Mouse (Mus musculus) CH12.LX (cell line): ENCODE measurements around the gene Dner. TPM values are rescaled to one million over a fixed set of nuclear protein-coding genes. Genes with fewer than 3 reads are reported as not detected.
"Not testable (repeated sequence)": the region's sequence is repeated elsewhere in the genome, so short reads cannot be mapped to it uniquely, and the experiment has no call there.

Source experiments
- DNase-seq: peaks from one replicate; pipeline ENCODE4 v3.0.0-alpha.2; 2013; ENCODE audit errors: extremely low read depth
- H3K27ac ChIP-seq: 2 replicates; pipeline ENCODE4 v1.5.1; 2012; ENCODE audit warnings: low read depth, mild to moderate bottlenecking, control low read depth, moderate library complexity; ENCODE audit not compliant: insufficient read depth
- H3K27me3 ChIP-seq: replicated peaks from 2 replicates; pipeline ENCODE3; 2012; ENCODE audit warnings: inconsistent platforms
- H3K36me3 ChIP-seq, 2 experiments: replicated peaks in 1 of 2; 2 replicates each; pipeline versions ENCODE3 to v1.6.1; 2012; ENCODE audit warnings: inconsistent platforms in 1 of 2, low read length in 1 of 2, mild to moderate bottlenecking in 1 of 2, mixed read lengths in 1 of 2, moderate library complexity in 1 of 2; ENCODE audit not compliant: control insufficient read depth in 1 of 2, insufficient read depth in 1 of 2
- H3K4me1 ChIP-seq, 2 experiments: 2 replicates each; pipeline ENCODE4 v1.6.1; 2012; ENCODE audit warnings: inconsistent platforms in 1 of 2, moderate library complexity in 1 of 2; ENCODE audit not compliant: insufficient read depth in 2 of 2, control insufficient read depth in 1 of 2
- H3K4me2 ChIP-seq: 2 replicates; pipeline ENCODE4 v1.6.1; 2012; ENCODE audit warnings: low read depth, mild to moderate bottlenecking, control low read depth; ENCODE audit not compliant: poor library complexity, insufficient read depth, severe bottlenecking
- H3K4me3 ChIP-seq, 3 experiments: fragments of 150-350 bp in 1 of 3; sonication (generic) in 1 of 3; replicated peaks in 1 of 3; 2 replicates each; pipeline versions ENCODE3 to v1.5.1; 2011 to 2012; ENCODE audit warnings: low read depth in 2 of 3, low read length in 2 of 3, mild to moderate bottlenecking in 2 of 3, moderate library complexity in 2 of 3, control low read depth in 1 of 3, improper control_type of control experiment in 1 of 3, inconsistent platforms in 1 of 3, mixed read lengths in 1 of 3; ENCODE audit not compliant: poor library complexity in 1 of 3
- H3K79me2 ChIP-seq: replicated peaks from 2 replicates; pipeline ENCODE4 v1.6.1; 2012; ENCODE audit warnings: mild to moderate bottlenecking, moderate library complexity; ENCODE audit not compliant: control insufficient read depth, poor library complexity, insufficient read depth, severe bottlenecking; ENCODE audit errors: extremely low read depth
- H3K9ac ChIP-seq: 2 replicates; pipeline ENCODE4 v1.6.1; 2012; ENCODE audit warnings: low read depth, mild to moderate bottlenecking, control low read depth, moderate library complexity; ENCODE audit not compliant: insufficient read depth
- H3K9me3 ChIP-seq: replicated peaks from 2 replicates; pipeline ENCODE3; 2012; ENCODE audit warnings: low read length, inconsistent platforms, mixed read lengths
- CTCF ChIP-seq, 2 experiments: IDR thresholded peaks in 1 of 2; conservative IDR thresholded peaks in 1 of 2; 2 replicates each; pipeline ENCODE4 v1.5.1; 2011 to 2012; ENCODE audit warnings: low read depth in 2 of 2, low read length in 2 of 2, improper control_type of control experiment in 1 of 2, inconsistent platforms in 1 of 2, mild to moderate bottlenecking in 1 of 2, moderate library complexity in 1 of 2
- JUND ChIP-seq: conservative IDR thresholded peaks from 2 replicates; pipeline ENCODE4 v1.6.1; 2011; ENCODE audit warnings: low read depth, low read length, improper control_type of control experiment
- KAT2A ChIP-seq: IDR thresholded peaks from 2 replicates; pipeline ENCODE4 v1.6.1; 2012; ENCODE audit warnings: low read length, improper control_type of control experiment, inconsistent platforms; ENCODE audit not compliant: insufficient replicate concordance
- MAX ChIP-seq: IDR thresholded peaks from 2 replicates; pipeline ENCODE4 v1.6.1; 2011; ENCODE audit warnings: low read length, improper control_type of control experiment
- MAZ ChIP-seq: IDR thresholded peaks from 2 replicates; pipeline ENCODE4 v1.6.1; 2012; ENCODE audit warnings: low read depth, mild to moderate bottlenecking, inconsistent platforms, low read length, improper control_type of control experiment, moderate library complexity
- MYC ChIP-seq: IDR thresholded peaks from 2 replicates; pipeline ENCODE4 v1.6.1; 2011; ENCODE audit warnings: low read depth, mild to moderate bottlenecking, improper control_type of control experiment, low read length
- PAX5 ChIP-seq: IDR thresholded peaks from 2 replicates; pipeline ENCODE4 v1.6.1; 2012; ENCODE audit warnings: low read length, inconsistent platforms, mixed read lengths
- POLR2AphosphoS2 ChIP-seq: IDR thresholded peaks from 2 replicates; pipeline ENCODE4 v1.6.1; 2011; ENCODE audit warnings: low read depth, low read length, improper control_type of control experiment
- RCOR1 ChIP-seq: conservative IDR thresholded peaks from 2 replicates; pipeline ENCODE4 v1.6.1; 2012; ENCODE audit warnings: low read depth, mild to moderate bottlenecking, inconsistent platforms, low read length, improper control_type of control experiment
- ZC3H11A ChIP-seq: IDR thresholded peaks from 2 replicates; pipeline ENCODE4 v1.6.1; 2012; ENCODE audit warnings: low read depth, mild to moderate bottlenecking, inconsistent platforms, low read length, improper control_type of control experiment
- dilution Hi-C: fragments of 300-500 bp; cut with MboI; formaldehyde crosslinking; loops from 2 replicates; pipeline ENCODE4 v1.14.3; 2020; ENCODE audit warnings: low sequenced_read_pairs; ENCODE audit not compliant: extremely low pct_unique_long_range_greater_than_20kb, extremely low pct_ligation_motif_present
- in situ Hi-C: fragments of 300-500 bp; cut with MboI; formaldehyde crosslinking; loops from 3 replicates; pipeline ENCODE4 v1.14.3; 2019; ENCODE audit warnings: low sequenced_read_pairs, low pct_ligation_motif_present, low pct_unique_long_range_greater_than_20kb, mixed read lengths
- polyA plus RNA-seq: library from polyadenylated mRNA; unstranded; fragments of >175 nt; gene quantifications from 2 replicates; pipeline ENCODE4 v1.2.1, GENCODE M21; 2012; ENCODE audit warnings: low read depth; ENCODE audit not compliant: insufficient read length
- total RNA-seq, 2 experiments: library from RNA; depleted of rRNA; stranded (reverse); fragments of 300-350 nt in 1 of 2; fragments of >200 nt in 1 of 2; gene quantifications; 2 replicates each; pipeline ENCODE4 v1.2.3; 2012 to 2014

The Dner gene
- total and polyA plus RNA-seq, 3 experiments = not detected

- H3K4me3 ChIP-seq = no peak overlapping the region
- H3K79me2 ChIP-seq = no peaks in the 10 kb centered on the region
- H3K9me3 ChIP-seq = no peaks in the 10 kb centered on the region
- H3K27ac ChIP-seq = no peak overlapping the region
- H3K27me3 ChIP-seq = no peaks in the 10 kb centered on the region
- in situ Hi-C loops = no loop called here
- TF ChIP-seq CTCF (conservative IDR thresholded peaks at IDR 0.05 in 1 of 2, IDR thresholded peaks at IDR 0.05 in 1 of 2; ENCODE audit: low read depth in 2 of 2, low read length in 2 of 2) = no peak
- no peak for TF ChIP-seq MAZ
- TF ChIP-seq KAT2A = no peak
- no peak for TF ChIP-seq ZC3H11A
- TF ChIP-seq MAX = no peak
- no peak for TF ChIP-seq MYC
- TF ChIP-seq POLR2AphosphoS2 = no peak
- no peak for TF ChIP-seq RCOR1
- no peak for TF ChIP-seq PAX5
- no peak for TF ChIP-seq JUND
- dilution Hi-C loops = no loop called here
- H3K4me2 ChIP-seq = no peak overlapping the region
- DNase-seq = no peak
- no peaks in the 10 kb centered on the region for H3K36me3 ChIP-seq
- peaks cover 0 to 10% of the 10 kb centered on the region in 2 experiments; a peak in 2 of 4 replicates for H3K4me1 ChIP-seq
- H3K9ac ChIP-seq = no peak overlapping the region
These were observed 348.1 kb downstream of the Dner start for GRCm38 (mm10) chr1:84347796-84348476.

- H3K9ac ChIP-seq, dilution Hi-C loops, H3K27ac ChIP-seq, in situ Hi-C loops, H3K27me3 ChIP-seq, H3K36me3 ChIP-seq, H3K9me3 ChIP-seq, H3K79me2 ChIP-seq, DNase-seq, H3K4me1 ChIP-seq, H3K4me2 ChIP-seq, H3K4me3 ChIP-seq: not testable (repeated sequence)
These were observed 363.2 kb downstream of the Dner start for GRCm38 (mm10) chr1:84332797-84333196.

- H3K36me3 ChIP-seq, H3K4me2 ChIP-seq, H3K27ac ChIP-seq, H3K9me3 ChIP-seq, DNase-seq, H3K4me3 ChIP-seq, H3K4me1 ChIP-seq, H3K9ac ChIP-seq, dilution Hi-C loops, in situ Hi-C loops, H3K27me3 ChIP-seq, H3K79me2 ChIP-seq: not testable (repeated sequence)
These were observed 364.2 kb downstream of the Dner start for GRCm38 (mm10) chr1:84331861-84332260.
